Mouse (Mus musculus): ENCODE data around the gene Safb. TPM values are rescaled to one million over a fixed set of nuclear protein-coding genes. Genes with fewer than 3 reads are reported as not detected.
A peak's percentile ranks its signal among the peaks of the same experiment; 100 is the strongest.
"Not testable (repeated sequence)": the region's sequence is repeated elsewhere in the genome, so short reads cannot be mapped to it uniquely, and the experiment has no call there.

Gene Safb
- total RNA-seq, 1 experiment from 2014 or later, result 81.6 TPM

- ATAC-seq (replicated peaks; ENCODE audit: low read depth, poor library complexity, severe bottlenecking), result no peak
These were observed 23.0 kb downstream of the Safb start for GRCm38 (mm10) chr17:56607521-56608062.

GRCm38 (mm10) chr17:56608699-56609098 lies 24.1 kb downstream of the Safb start:
- no peak for ATAC-seq (replicated peaks; ENCODE audit: low read depth, poor library complexity, severe bottlenecking)

GRCm38 (mm10) chr17:56609452-56610171 lies 25.0 kb downstream of the Safb start, which contains the start of gene 2410015M20Rik:
2410015M20Rik (minus strand) TSS chr17:56609771.
- ATAC-seq (replicated peaks; ENCODE audit: low read depth, poor library complexity, severe bottlenecking), result peak; percentile 72

GRCm38 (mm10) chr17:56611323-56611722 lies 26.7 kb downstream of the Safb start:
- ATAC-seq (replicated peaks; ENCODE audit: low read depth, poor library complexity, severe bottlenecking), result no peak

GRCm38 (mm10) chr17:56611861-56612564 lies 27.4 kb downstream of the Safb start:
- peak; percentile 13; the same call in 1 of the 2 replicates for ATAC-seq (replicated peaks; ENCODE audit: low read depth, poor library complexity, severe bottlenecking)

DNA sequence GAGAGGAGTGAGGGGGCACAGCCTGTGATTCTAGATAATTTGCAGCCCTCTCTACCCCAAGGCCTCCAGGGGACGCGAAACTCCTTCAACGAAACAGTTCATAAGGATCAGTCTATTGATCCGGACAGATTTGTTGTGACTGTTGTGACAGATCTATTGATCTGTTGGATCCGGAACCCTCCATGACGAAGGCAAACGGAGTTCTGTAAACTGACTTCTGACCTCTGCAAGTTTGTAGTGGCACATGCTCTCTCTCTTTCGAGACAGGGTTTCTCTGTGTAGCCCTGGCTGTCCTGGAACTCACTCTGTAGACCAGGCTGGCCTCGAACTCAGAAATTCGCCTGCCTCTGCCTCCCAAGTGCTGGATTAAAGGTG lies 27.9 kb downstream of the Safb start:
- ATAC-seq (replicated peaks; ENCODE audit: low read depth, poor library complexity, severe bottlenecking), result not testable (repeated sequence)

DNA sequence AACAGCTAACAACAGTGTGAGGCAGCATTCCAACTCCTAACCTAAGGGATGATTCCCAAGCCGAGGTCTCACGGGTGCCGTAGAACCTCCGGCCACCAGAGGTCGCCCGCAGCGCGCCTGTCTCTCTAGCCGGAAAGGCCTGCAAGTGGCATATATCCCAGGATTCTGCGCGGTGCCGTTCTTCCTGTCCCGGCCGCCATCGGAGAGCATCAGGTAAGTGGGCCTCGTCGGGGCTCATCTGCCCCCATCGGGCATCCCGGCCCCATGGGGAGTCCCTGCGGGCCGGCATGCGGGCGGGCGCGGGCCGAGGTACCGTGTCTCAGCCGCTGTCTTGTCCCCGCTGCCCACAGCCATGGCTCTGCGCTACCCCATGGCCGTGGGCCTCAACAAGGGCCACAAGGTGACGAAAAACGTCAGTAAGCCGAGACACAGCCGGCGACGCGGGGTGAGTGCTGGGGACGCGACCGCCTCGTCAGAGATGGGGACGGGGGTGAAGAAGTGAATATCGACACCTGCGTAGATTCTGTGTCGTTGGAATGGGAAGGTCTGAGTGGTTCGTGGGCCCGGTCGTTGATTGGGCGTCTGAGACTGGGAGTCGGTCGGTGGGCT lies 28.7 kb downstream of the Safb start, which contains the start of gene Rpl36:
Gene Rpl36 (plus strand): TSS at position 181 of the 609 bp plus-strand sequence.
- peak; percentile 54 for ATAC-seq (replicated peaks; ENCODE audit: low read depth, poor library complexity, severe bottlenecking)

DNA sequence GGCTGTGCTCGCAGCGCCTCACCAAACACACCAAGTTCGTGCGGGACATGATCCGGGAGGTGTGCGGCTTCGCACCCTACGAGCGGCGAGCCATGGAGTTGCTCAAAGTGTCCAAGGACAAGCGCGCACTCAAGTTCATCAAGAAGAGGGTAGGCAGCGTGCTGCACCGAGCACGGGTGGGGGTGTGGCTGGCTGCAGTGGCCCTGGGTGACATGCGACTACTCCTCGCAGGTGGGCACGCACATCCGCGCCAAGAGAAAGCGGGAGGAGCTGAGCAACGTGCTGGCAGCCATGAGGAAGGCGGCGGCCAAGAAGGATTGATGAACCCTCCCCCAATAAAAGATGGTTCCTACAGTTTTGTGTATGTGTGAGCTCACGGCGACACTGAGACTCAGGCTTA lies 29.3 kb downstream of the Safb start:
- ATAC-seq (replicated peaks; ENCODE audit: low read depth, poor library complexity, severe bottlenecking), result not testable (repeated sequence)

- ATAC-seq (replicated peaks; ENCODE audit: low read depth, poor library complexity, severe bottlenecking), result no peak
These were observed 29.9 kb downstream of the Safb start for GRCm38 (mm10) chr17:56614391-56615135.

- ATAC-seq (replicated peaks; ENCODE audit: low read depth, poor library complexity, severe bottlenecking), result no peak
These were observed 30.6 kb downstream of the Safb start for GRCm38 (mm10) chr17:56615136-56615784.

GRCm38 (mm10) chr17:56615792-56616191 lies 31.2 kb downstream of the Safb start:
- ATAC-seq (replicated peaks; ENCODE audit: low read depth, poor library complexity, severe bottlenecking), result no peak

GRCm38 (mm10) chr17:56616725-56617124 lies 32.1 kb downstream of the Safb start:
- no peak for ATAC-seq (replicated peaks; ENCODE audit: low read depth, poor library complexity, severe bottlenecking)

GRCm38 (mm10) chr17:56617628-56618027 lies 33.0 kb downstream of the Safb start:
- no peak for ATAC-seq (replicated peaks; ENCODE audit: low read depth, poor library complexity, severe bottlenecking)

DNA sequence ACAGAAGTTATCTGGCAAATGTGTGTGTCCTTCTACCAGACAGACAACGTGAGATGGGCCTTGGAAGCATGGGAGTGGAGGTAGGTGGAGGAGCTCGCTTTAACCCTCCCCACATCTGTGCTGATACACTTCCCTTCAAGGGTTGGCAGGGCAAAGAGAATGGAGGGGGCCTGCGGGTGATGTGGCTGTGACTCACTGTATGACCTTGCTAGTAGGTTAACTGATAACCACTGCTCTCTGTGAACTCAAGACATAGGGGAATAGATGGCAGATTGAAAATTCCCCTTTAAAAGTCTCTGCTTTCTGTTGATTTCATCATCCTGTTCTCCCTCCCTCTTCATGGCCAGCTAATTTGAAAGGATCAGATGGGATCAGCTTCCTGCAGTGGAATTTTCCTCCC lies 40.9 kb downstream of the Safb start:
- no peak for ATAC-seq (replicated peaks; ENCODE audit: low read depth, poor library complexity, severe bottlenecking)

DNA sequence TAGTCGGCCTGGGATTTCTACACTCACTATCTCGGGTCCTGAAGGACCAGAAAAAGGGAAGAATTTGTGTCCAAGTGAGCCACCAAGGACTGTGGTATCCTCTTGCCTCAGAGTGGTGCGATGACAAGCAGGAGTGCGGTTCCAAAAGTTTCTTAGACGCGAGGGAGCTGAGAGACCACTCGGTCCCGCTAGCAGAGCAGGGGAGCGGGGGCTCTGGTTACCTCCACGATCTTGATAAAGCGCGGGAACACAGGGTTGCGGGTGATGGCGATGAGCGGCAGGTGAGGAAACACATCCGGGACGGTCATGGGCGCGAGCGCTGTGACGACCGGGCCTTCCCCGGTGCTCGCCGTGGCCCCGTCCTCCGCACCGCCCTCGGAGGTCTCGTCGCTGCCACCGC lies 41.6 kb downstream of the Safb start:
- ATAC-seq (replicated peaks; ENCODE audit: low read depth, poor library complexity, severe bottlenecking), result 0 out of 2 replicates have a peak, but pooled peaks have one; percentile 9

DNA sequence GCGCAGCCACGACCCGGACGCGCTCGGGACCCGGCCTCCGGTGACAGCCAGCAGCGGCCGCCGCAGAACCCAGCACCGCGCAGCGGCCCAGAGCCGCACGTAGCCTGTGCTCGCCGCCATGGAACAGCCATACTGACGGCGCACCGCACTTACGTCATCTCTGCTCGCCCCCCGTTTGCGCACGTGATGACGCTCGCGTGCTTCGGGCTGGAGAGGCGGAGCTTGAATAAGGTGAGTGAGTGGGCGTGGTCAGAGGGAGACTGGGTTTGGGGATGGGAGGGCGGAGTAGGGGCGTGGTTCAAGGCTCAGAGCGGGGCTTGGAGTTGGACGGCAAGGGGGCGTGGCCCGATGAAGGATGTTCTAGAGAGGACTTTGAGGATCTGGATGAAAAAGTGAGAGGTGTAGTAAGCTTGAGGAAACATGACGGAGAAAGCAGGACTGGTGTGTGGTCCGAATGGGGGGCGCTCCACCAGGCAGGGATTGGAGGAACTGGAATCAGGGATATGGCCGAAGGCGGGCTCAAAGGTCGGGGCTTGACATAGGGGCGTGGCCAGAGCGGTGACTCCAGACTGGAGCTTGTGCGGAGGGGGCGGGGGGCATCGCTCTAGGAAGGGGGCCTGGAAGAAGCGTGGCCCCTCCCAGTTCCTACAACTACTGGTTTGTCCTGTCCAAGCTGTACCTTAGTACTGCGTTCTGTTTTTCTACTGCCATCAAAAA lies 42.3 kb downstream of the Safb start, which contains the start of gene Lonp1:
Gene Lonp1 (minus strand): TSS at position 134 of the 717 bp plus-strand sequence.
- ATAC-seq (replicated peaks; ENCODE audit: low read depth, poor library complexity, severe bottlenecking), result peak; percentile 92

DNA sequence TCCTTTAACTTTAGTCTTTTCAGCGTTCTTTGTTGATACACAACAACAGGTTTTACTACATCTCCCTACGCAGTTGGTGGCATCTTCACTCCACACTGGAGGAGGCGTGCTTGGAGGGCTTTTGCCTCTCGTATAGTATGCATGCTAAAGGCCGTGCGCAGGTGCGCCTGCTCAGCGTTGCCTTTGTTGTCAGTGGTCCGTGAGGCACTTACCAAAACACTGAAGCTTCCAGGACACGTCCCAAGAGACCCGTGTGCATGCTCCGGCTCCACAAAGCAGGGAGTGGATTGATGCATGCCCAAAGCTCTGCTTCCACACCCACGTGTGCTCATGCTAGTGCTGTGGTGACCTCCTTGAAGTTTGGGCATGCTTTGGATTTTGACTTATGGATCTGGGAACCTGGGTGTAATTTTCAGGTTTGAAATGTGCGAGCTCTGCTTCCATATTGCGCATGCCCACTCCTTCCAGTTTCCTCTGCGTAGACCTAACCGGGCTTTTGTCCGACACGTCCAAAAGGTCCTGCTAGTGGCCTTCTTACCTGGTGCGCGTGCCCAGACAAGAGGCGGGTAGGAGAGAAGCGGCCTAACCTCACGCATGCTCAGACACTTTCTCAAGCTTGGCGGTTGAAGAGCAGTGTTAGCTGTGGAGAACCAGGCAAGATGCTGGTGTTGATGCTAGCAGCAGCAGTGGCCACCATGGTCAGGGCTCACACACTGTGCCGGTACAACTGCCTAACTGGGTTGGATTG lies 43.1 kb downstream of the Safb start, which contains the start of gene Catsperd:
Gene Catsperd (plus strand): TSS at position 614 of the 748 bp plus-strand sequence.
- 0 out of 2 replicates have a peak, but pooled peaks have one; percentile 4 for ATAC-seq (replicated peaks; ENCODE audit: low read depth, poor library complexity, severe bottlenecking)
